Mouse (Mus musculus): ENCODE data around the gene Cryge. TPM values are rescaled to one million over a fixed set of nuclear protein-coding genes. Genes with fewer than 3 reads are reported as not detected.
"Not testable (repeated sequence)": the region's sequence is repeated elsewhere in the genome, so short reads cannot be mapped to it uniquely, and the experiment has no call there.

Cryge gene
- 0.33 TPM in 1 of 2 replicates, not detected in the other for polyA plus RNA-seq (2014; fragmentation: Nextera tagmentation; extraction: Ambion mirVana)

- not testable (repeated sequence) for H3K36me3 ChIP-seq (ENCODE audit: control insufficient read depth, insufficient read depth, low read length); DNase-seq (ENCODE audit: low spot score); ATAC-seq (ENCODE audit: low FRiP score); H3K4me1 ChIP-seq (replicated peaks; ENCODE audit: control insufficient read depth, insufficient read depth, low read length); H3K9me3 ChIP-seq (ENCODE audit: control insufficient read depth, low read length); H3K9ac ChIP-seq (ENCODE audit: low read depth, low read length); H3K27me3 ChIP-seq (ENCODE audit: control insufficient read depth, insufficient read depth, low read length); H3K4me2 ChIP-seq (replicated peaks; ENCODE audit: low read depth, low read length); H3K27ac ChIP-seq (ENCODE audit: low read depth, low read length); H3K4me3 ChIP-seq (ENCODE audit: low read depth, low read length)
- WGBS = 36% methylated on average over 8 of the region's 12 CpGs
These were observed at the start of gene Cryge for GRCm38 (mm10) chr1:65050952-65051351. TSS of gene Cryge (minus strand) at chr1:65051149.

DNA sequence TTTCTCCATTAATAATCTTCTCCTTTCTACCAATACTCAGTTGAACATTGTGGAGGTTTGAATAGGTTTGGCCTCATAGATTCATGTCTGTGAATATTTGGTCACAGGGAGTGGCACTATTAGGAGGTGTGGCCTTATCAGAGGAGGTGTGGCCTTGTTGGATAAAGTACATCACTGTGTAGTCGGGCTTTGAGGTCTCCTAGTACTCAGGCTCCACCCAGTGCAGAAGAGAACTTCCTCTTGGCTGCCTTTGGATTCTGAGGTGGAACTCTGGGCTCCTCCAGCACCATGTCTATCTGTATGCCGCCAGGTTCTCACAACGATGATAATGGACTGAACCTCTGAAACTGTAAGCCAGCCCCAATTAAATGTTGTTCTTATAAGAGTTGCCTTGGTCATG is 46.0 kb upstream of the Cryge start:
- no peak overlapping the region for H3K4me2 ChIP-seq (replicated peaks; ENCODE audit: low read depth, low read length)
- no peaks in the 10 kb centered on the region for H3K4me1 ChIP-seq (replicated peaks; ENCODE audit: control insufficient read depth, insufficient read depth, low read length)
- no peak for ATAC-seq (ENCODE audit: low FRiP score)
- no peaks in the 10 kb centered on the region for H3K9me3 ChIP-seq (ENCODE audit: control insufficient read depth, low read length)
- 79% methylated on average over 3 of the region's 3 CpGs for WGBS
- H3K27ac ChIP-seq (ENCODE audit: low read depth, low read length) = no peak overlapping the region
- no peaks in the 10 kb centered on the region for H3K27me3 ChIP-seq (ENCODE audit: control insufficient read depth, insufficient read depth, low read length)
- DNase-seq (ENCODE audit: low spot score) = no peak
- no peaks in the 10 kb centered on the region for H3K36me3 ChIP-seq (ENCODE audit: control insufficient read depth, insufficient read depth, low read length)
- H3K4me3 ChIP-seq (ENCODE audit: low read depth, low read length) = no peak overlapping the region
- H3K9ac ChIP-seq (ENCODE audit: low read depth, low read length) = no peak overlapping the region

DNA sequence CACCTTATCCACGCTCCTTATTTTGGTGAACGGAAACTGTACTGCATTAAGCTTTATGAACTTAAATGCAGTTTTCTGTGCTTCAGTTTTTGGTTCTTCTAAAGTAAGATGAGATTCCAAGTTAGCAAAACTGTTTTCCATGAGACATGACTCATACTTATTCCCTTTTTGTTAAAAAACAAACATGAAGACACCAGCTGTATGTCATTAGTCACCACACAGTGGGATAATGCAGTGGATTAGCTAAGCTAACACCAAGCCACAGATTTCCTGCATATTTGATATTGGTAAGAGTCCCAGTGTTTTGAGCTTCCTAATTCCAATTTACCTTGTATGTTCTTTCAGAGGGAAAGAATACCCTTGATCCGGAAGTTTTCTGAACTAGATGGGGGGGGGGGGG is 40.6 kb upstream of the Cryge start:
- 90% methylated on average over 3 of the region's 3 CpGs for WGBS
- no peaks in the 10 kb centered on the region for H3K4me1 ChIP-seq (replicated peaks; ENCODE audit: control insufficient read depth, insufficient read depth, low read length)
- no peak overlapping the region for H3K4me2 ChIP-seq (replicated peaks; ENCODE audit: low read depth, low read length)
- H3K9me3 ChIP-seq (ENCODE audit: control insufficient read depth, low read length) = no peaks in the 10 kb centered on the region
- DNase-seq (ENCODE audit: low spot score) (no peak), ATAC-seq (ENCODE audit: low FRiP score) (no peak)
- no peak overlapping the region for H3K4me3 ChIP-seq (ENCODE audit: low read depth, low read length)
- no peak overlapping the region for H3K27ac ChIP-seq (ENCODE audit: low read depth, low read length)
- H3K27me3 ChIP-seq (ENCODE audit: control insufficient read depth, insufficient read depth, low read length) = no peaks in the 10 kb centered on the region
- H3K9ac ChIP-seq (ENCODE audit: low read depth, low read length) = no peak overlapping the region
- H3K36me3 ChIP-seq (ENCODE audit: control insufficient read depth, insufficient read depth, low read length) = no peaks in the 10 kb centered on the region

DNA sequence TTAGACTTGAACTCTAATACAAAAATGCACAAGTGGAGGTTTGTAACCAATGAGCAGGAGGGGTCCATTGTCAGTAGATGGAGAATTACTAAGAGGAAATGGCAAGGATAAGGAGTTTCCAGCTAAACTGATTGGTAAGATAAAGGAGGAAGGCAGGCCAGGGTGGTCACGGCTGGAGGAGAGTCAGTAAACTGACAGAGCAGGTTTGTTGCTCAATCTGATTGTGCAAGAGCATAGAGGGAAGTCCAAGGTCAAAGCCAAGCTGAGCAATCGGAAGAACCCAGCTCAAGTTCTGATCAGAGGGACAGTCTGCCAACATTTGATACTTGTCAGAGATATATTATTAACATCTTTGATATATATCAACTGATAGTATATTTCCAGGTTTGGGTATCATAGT is 39.4 kb upstream of the Cryge start:
- no peak overlapping the region for H3K9ac ChIP-seq (ENCODE audit: low read depth, low read length)
- H3K4me3 ChIP-seq (ENCODE audit: low read depth, low read length) = no peak overlapping the region
- H3K36me3 ChIP-seq (ENCODE audit: control insufficient read depth, insufficient read depth, low read length) = no peaks in the 10 kb centered on the region
- no peaks in the 10 kb centered on the region for H3K9me3 ChIP-seq (ENCODE audit: control insufficient read depth, low read length)
- no peak overlapping the region for H3K27ac ChIP-seq (ENCODE audit: low read depth, low read length)
- H3K4me2 ChIP-seq (replicated peaks; ENCODE audit: low read depth, low read length) = no peak overlapping the region
- no peaks in the 10 kb centered on the region for H3K27me3 ChIP-seq (ENCODE audit: control insufficient read depth, insufficient read depth, low read length)
- H3K4me1 ChIP-seq (replicated peaks; ENCODE audit: control insufficient read depth, insufficient read depth, low read length) = no peaks in the 10 kb centered on the region
- ATAC-seq (ENCODE audit: low FRiP score) = no peak
- WGBS = 74% methylated on average over 2 of the region's 2 CpGs
- DNase-seq (ENCODE audit: low spot score) = no peak

GRCm38 (mm10) chr1:65088567-65089356 is 37.8 kb upstream of the Cryge start:
- 84% methylated on average over 6 of the region's 6 CpGs for WGBS
- no peaks in the 10 kb centered on the region for H3K4me1 ChIP-seq (replicated peaks; ENCODE audit: control insufficient read depth, insufficient read depth, low read length)
- no peaks in the 10 kb centered on the region for H3K27me3 ChIP-seq (ENCODE audit: control insufficient read depth, insufficient read depth, low read length)
- H3K36me3 ChIP-seq (ENCODE audit: control insufficient read depth, insufficient read depth, low read length) = no peaks in the 10 kb centered on the region
- ATAC-seq (ENCODE audit: low FRiP score) (no peak), DNase-seq (ENCODE audit: low spot score) (no peak)
- H3K4me2 ChIP-seq (replicated peaks; ENCODE audit: low read depth, low read length) = no peak overlapping the region
- H3K9me3 ChIP-seq (ENCODE audit: control insufficient read depth, low read length) = no peaks in the 10 kb centered on the region
- no peak overlapping the region for H3K9ac ChIP-seq (ENCODE audit: low read depth, low read length)
- no peak overlapping the region for H3K27ac ChIP-seq (ENCODE audit: low read depth, low read length)
- H3K4me3 ChIP-seq (ENCODE audit: low read depth, low read length) = no peak overlapping the region

DNA sequence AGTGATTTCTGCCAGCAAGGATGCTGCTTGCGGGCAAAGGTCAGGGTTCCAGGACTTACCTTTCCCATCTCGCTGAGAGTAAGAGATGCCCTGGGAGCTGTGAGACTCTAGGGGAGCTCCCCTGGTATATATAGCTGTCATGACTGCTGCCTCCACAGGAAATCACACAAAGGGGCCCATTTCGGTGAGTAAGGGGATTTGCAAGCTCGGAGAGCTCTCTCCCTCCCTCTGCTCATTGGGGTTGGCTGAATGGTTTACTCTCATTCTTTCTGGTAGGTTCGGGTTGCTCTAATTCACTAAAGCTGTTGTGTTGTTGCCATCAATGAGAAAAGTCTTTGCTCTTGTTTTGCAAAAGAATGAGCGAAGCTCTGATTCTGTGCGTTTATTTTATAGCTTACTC is 31.2 kb upstream of the Cryge start, which contains the start of gene Crygb:
Gene Crygb, minus strand, starts transcription at position 101 of the 400 bp plus-strand sequence.
- no peak within 1 kb of the TSS for H3K9ac ChIP-seq (ENCODE audit: low read depth, low read length)
- ATAC-seq (ENCODE audit: low FRiP score) = no peak
- no peak for DNase-seq (ENCODE audit: low spot score)
- H3K9me3 ChIP-seq (ENCODE audit: control insufficient read depth, low read length) = no peaks in the 10 kb centered on the region
- H3K4me1 ChIP-seq (replicated peaks; ENCODE audit: control insufficient read depth, insufficient read depth, low read length) = no peaks in the 10 kb centered on the region
- 38% methylated on average over 7 of the region's 7 CpGs for WGBS
- H3K27me3 ChIP-seq (ENCODE audit: control insufficient read depth, insufficient read depth, low read length) = no peaks in the 10 kb centered on the region
- H3K36me3 ChIP-seq (ENCODE audit: control insufficient read depth, insufficient read depth, low read length) = no peaks in the 10 kb centered on the region
- H3K27ac ChIP-seq (ENCODE audit: low read depth, low read length) = no peak within 1 kb of the TSS
- no peak within 1 kb of the TSS for H3K4me2 ChIP-seq (replicated peaks; ENCODE audit: low read depth, low read length)
- H3K4me3 ChIP-seq (ENCODE audit: low read depth, low read length) = no peak within 1 kb of the TSS

DNA sequence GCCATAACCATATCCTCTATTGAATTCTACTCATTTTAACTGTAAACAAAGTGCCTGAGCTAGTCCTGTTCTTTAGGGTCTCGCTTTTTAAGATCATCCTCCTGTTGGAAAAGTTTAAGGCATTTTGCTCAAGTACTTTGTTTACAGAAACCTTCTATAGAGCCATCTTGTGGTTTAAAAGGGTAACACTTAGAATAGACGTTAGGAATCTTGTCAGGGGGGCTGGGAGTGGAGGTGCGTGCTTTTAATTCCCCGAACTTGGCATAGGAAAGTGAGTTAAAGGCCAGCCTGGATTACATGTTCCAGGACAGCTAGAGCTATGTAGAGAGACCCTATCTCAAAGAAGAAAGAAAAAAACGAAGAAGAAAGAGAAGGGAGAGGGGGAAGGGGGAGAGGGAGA is 24.7 kb upstream of the Cryge start:
- no peak overlapping the region for H3K27ac ChIP-seq (ENCODE audit: low read depth, low read length)
- no peaks in the 10 kb centered on the region for H3K27me3 ChIP-seq (ENCODE audit: control insufficient read depth, insufficient read depth, low read length)
- no peak overlapping the region for H3K9ac ChIP-seq (ENCODE audit: low read depth, low read length)
- DNase-seq (ENCODE audit: low spot score) = no peak
- no peak overlapping the region for H3K4me2 ChIP-seq (replicated peaks; ENCODE audit: low read depth, low read length)
- H3K9me3 ChIP-seq (ENCODE audit: control insufficient read depth, low read length) = no peaks in the 10 kb centered on the region
- no peaks in the 10 kb centered on the region for H3K4me1 ChIP-seq (replicated peaks; ENCODE audit: control insufficient read depth, insufficient read depth, low read length)
- no peak overlapping the region for H3K4me3 ChIP-seq (ENCODE audit: low read depth, low read length)
- no peak for ATAC-seq (ENCODE audit: low FRiP score)
- 28% methylated on average over 5 of the region's 5 CpGs for WGBS
- no peaks in the 10 kb centered on the region for H3K36me3 ChIP-seq (ENCODE audit: control insufficient read depth, insufficient read depth, low read length)

- ATAC-seq (ENCODE audit: low FRiP score) = no peak
- 71% methylated on average over 6 of the region's 6 CpGs for WGBS
These were observed 22.6 kb upstream of the Cryge start, which contains the start of gene Crygc for GRCm38 (mm10) chr1:65073589-65073988. TSS of gene Crygc (minus strand) at chr1:65073689.

GRCm38 (mm10) chr1:65067842-65068241 is 16.9 kb upstream of the Cryge start:
- Histone ChIP-seq H3K27ac (ENCODE audit: low read depth, low read length) (no peak overlapping the region), H3K36me3 (ENCODE audit: control insufficient read depth, insufficient read depth, low read length) (no peaks in the 10 kb centered on the region), H3K4me3 (ENCODE audit: low read depth, low read length) (no peak overlapping the region), H3K9ac (ENCODE audit: low read depth, low read length) (no peak overlapping the region), H3K4me1 (replicated peaks; ENCODE audit: control insufficient read depth, insufficient read depth, low read length) (no peaks in the 10 kb centered on the region), H3K9me3 (ENCODE audit: control insufficient read depth, low read length) (no peaks in the 10 kb centered on the region), H3K4me2 (replicated peaks; ENCODE audit: low read depth, low read length) (no peak overlapping the region), H3K27me3 (ENCODE audit: control insufficient read depth, insufficient read depth, low read length) (no peaks in the 10 kb centered on the region)
- no peak for DNase-seq (ENCODE audit: low spot score)
- ATAC-seq (ENCODE audit: low FRiP score) = no peak

More at GRCm38 (mm10) chr1:65073589-65073988, 22.6 kb upstream of the Cryge start, which contains the start of gene Crygc:
- DNase-seq (ENCODE audit: low spot score) = no peak
- no peaks in the 10 kb centered on the region for H3K27me3 ChIP-seq (ENCODE audit: control insufficient read depth, insufficient read depth, low read length)
- H3K4me3 ChIP-seq (ENCODE audit: low read depth, low read length) = no peak within 1 kb of the TSS
- no peaks in the 10 kb centered on the region for H3K4me1 ChIP-seq (replicated peaks; ENCODE audit: control insufficient read depth, insufficient read depth, low read length)
- H3K4me2 ChIP-seq (replicated peaks; ENCODE audit: low read depth, low read length) = no peak within 1 kb of the TSS
- H3K27ac ChIP-seq (ENCODE audit: low read depth, low read length) = no peak within 1 kb of the TSS
- H3K36me3 ChIP-seq (ENCODE audit: control insufficient read depth, insufficient read depth, low read length) = no peaks in the 10 kb centered on the region
- H3K9ac ChIP-seq (ENCODE audit: low read depth, low read length) = no peak within 1 kb of the TSS
- no peaks in the 10 kb centered on the region for H3K9me3 ChIP-seq (ENCODE audit: control insufficient read depth, low read length)

Measured in hindbrain, embryonic 11.5 days (tissue).